Mouse (Mus musculus): Measurements from ENCODE around the gene Nt5c1a.
"Not testable (repeated sequence)": the region's sequence is repeated elsewhere in the genome, so short reads cannot be mapped to it uniquely, and the experiment has no call there.

Nt5c1a gene

DNA sequence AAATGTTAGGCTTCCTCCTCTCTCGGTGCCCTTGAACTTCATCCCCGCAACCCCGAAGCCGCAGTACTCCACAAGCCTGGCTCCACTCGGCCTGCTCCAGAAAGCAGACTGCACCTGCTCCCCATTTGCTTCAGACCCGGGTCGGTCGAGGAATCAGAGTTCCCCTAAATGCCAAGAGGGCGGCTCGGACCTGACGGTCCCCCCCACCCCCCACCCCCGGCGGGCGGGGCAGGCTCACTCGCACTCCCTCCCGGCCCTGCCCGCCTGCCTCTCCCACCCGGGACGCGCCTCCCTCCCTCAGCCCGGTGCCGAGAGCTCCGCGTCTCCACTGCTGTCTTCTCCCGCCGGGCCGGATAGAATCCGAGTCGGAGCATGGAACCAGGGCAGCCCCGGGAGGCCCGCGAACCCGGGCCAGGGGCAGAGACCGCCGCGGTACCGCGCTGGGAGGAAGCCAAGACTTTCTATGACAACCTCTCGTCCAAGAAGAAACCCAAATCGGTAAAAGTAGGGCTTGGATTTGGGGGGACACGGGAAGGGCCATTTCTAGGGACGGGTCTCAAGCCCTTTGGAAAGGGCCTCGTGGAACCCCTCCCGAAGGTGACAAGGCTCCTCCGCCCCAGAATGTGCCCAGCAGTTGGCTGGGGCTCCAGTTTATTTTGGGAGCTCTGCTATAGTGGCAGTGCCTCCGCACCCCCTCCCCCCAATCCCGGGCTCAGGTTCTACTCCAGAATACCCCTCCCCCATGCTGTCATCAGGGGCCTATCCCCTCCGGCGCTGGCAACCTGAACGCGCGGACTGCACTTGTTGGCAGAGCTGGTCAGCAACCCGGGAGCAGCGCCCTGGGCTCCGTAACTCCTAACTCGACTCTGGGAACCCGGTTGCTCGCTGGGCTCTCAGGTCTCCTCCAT, at the start of gene Nt5c1a:
Gene Nt5c1a (plus strand): TSS at position 319 of the 908 bp plus-strand sequence.
- no peak for DNase-seq (ENCODE audit: extremely low read depth, low read depth, low spot score)

DNA sequence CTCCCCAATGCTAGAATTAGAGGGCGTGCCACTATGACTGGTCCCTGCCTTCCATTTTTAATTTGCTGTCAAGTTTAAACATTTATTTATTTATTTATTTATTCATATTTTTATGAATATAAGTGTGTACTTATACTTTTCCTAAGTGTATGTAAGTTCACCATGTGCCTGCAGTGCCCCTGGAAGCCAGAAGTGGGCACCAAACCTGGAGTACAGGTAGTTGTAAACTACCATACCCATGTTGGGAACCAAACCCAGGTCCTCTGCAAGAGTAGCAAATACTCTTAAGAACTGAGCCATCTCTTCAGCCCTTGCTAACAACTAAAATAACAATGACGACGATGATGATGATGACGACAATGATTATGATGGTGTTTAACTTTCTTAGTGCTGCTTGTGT, 49.3 kb upstream of the Nt5c1a start:
- DNase-seq (ENCODE audit: extremely low read depth, low read depth, low spot score), result no peak

DNA sequence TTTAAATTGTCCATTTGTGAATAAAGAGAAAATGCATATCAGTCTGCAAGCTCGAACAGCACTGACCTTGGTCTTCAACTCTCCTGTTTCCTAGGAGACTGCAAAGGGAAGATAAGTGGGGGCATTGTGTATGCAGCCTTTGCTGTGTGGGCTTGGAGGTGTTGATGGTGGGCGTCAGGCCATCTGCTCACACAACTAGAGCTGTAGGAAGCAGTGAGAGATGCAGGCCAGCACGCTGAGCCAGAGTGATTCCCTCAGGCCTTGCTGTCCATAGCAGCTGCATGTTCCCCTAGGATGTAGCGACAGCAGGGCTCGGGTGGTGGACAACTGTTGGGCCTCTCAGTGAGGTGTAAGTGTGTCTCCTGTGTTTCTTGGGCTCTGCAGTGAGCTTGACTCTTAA, 48.3 kb upstream of the Nt5c1a start:
- no peak for DNase-seq (ENCODE audit: extremely low read depth, low read depth, low spot score)

DNA sequence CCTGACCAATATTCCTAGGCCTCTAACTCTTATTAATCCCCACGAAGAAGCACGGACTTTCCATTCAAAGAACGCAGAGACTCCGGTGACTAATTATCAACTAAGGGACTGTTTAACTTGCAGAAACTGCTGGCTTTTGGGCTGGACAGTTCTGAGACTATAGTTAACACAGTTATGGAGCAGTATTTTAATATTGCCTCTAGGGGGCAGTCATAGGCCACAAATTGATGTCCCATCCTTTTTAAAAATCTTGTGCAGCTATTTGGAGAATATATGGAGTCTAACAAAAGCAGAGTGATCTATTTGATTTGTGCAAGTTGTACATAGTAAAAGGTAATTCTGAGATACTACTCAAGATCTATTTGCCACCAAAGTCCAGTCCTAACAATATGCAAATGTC, 46.3 kb upstream of the Nt5c1a start:
- DNase-seq (ENCODE audit: extremely low read depth, low read depth, low spot score), result no peak

DNA sequence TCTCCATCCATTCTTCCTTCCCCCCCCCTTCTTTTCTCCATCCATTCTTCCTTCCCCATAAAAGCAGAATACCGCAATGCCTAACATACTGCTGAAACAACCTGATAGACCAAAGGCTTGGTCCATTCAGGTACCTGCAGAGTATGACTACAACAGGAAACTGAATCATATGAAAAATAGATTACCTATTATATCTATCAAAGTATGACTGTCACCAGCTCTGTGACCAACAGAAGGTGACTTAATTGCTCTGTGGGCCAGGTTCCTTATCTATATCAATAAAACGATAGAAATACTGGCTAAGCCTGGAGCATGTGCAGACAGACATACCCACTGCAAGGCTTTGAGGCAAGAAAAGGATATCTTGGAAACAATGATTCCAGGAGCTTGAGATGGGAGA, 45.9 kb upstream of the Nt5c1a start:
- DNase-seq (ENCODE audit: extremely low read depth, low read depth, low spot score), result no peak

DNA sequence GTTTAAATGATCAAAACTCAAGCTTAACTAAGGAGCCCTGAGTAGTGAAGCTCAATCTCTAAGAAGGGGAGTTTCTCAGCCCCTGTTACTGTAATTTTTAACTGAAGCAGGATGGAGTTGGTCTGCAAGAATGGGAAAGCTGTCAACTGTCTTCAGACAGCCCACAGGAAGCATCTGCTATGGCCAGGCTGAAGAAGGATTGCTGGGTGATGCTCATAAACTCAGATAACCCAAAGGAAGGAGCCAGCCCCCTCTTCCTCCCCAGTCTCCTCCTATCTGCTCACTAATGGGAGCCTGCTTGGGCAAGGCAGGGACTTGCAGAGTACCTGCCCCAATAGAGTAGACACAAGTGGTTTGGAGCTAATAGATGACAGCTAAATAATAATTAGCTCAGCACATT, 45.5 kb upstream of the Nt5c1a start:
- DNase-seq (ENCODE audit: extremely low read depth, low read depth, low spot score), result no peak

DNA sequence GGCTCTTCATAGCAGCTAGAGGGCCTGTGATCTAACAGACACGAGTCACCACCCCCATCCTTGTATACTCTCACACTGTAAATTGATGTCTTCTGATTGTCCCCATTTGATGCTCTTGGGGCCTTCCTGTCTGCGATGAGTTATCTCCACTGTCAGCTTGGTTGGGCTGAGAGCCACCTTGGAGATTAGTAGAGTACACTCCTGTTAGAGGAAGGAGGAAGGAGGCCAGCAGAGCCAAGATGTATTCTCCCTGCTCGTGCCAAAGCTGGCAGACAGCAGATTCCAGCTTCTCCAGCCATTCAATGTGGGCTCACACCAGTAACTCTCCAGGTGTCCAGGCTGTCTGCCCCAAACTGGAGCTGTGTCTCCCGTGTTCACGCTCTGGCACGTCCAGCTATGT, 40.7 kb upstream of the Nt5c1a start:
- no peak for DNase-seq (ENCODE audit: extremely low read depth, low read depth, low spot score)

DNA sequence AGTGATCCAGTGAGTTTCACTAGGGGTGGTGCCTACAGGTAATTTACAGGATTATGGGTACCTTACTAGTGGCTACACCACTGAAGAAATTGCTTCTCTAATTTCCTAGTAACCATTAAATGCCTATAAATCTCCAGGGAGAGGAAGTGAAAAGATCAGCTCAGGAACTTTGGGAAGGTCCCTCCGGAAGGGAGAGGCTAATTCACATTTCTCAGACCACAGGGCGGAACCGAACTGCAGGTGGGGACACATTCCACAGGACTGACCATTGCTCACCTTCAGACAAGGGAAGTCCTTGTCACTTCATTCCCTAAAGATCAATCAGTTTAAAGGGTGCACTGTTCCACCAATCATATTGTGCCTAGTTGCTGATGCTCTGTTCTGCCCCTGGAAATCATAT, 40.1 kb upstream of the Nt5c1a start:
- DNase-seq (ENCODE audit: extremely low read depth, low read depth, low spot score), result not testable (repeated sequence)

DNA sequence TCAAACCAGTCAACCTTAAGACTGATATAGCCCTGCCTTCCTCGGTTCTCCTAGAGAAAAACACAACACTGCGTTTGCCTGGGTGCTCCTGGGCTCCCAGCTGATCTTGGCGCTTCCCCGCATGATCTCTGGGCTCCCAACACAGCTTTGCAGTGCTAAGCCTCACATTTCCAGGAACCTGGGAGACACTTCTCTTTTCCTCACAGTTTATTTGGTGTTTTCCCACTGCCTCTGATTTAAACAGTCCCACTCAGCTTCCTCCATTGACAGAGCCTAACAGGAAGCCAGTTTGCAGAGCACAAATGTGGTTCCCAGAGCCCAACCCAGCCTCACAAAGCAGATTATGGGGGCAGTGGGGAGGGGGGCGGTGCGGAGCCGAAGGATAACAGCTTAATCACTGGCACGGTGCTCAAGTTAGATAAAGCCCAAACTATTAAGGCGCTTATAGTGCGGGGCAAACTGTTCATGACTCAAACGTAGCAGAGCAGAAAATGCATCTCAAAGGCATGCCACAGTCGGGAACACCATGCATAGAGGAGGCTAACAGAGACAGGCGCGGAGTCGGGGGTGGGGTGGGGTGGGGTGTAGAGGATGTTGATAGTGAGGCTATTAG, 38.9 kb upstream of the Nt5c1a start:
- no peak for DNase-seq (ENCODE audit: extremely low read depth, low read depth, low spot score)

DNA sequence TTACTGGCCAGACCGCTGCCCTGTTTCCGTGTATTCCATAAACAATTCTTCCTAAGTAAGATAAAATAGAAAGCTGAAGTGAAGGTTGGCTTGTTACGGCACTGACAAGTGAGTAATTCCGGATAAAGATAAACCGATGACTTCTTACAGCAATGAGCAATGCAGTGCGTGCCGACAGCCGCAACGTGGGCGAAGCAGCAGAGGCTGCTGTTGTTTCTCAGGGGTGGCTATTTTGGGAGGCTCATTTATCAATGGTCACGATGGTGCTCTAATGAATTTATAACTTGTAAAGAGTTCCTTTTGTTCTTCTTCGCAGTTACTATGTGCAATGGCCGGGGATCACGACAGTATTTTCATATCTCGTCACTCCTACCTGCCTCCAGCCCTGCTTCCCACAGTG, 37.1 kb upstream of the Nt5c1a start:
- DNase-seq (ENCODE audit: extremely low read depth, low read depth, low spot score), result no peak

DNA sequence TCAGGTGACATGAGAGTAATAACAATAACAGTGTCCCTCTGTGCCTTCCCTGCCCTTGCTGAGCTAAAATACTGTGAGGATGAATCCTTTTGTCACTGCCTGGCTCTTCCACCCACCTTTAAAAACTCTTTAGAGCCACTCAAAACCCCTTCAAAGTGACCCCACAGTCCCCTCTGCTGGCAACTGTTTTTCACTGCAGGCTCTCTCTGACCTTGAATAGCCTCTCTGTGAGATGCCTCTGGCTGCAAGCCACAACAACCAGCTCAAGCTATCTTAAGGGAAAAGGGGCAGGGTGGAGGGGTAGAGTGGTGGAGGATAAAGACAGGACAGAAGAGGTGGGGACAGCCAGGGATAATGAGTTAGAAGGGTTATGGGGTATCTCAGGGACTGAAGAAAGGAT, 29.5 kb upstream of the Nt5c1a start:
- no peak for DNase-seq (ENCODE audit: extremely low read depth, low read depth, low spot score)

DNA sequence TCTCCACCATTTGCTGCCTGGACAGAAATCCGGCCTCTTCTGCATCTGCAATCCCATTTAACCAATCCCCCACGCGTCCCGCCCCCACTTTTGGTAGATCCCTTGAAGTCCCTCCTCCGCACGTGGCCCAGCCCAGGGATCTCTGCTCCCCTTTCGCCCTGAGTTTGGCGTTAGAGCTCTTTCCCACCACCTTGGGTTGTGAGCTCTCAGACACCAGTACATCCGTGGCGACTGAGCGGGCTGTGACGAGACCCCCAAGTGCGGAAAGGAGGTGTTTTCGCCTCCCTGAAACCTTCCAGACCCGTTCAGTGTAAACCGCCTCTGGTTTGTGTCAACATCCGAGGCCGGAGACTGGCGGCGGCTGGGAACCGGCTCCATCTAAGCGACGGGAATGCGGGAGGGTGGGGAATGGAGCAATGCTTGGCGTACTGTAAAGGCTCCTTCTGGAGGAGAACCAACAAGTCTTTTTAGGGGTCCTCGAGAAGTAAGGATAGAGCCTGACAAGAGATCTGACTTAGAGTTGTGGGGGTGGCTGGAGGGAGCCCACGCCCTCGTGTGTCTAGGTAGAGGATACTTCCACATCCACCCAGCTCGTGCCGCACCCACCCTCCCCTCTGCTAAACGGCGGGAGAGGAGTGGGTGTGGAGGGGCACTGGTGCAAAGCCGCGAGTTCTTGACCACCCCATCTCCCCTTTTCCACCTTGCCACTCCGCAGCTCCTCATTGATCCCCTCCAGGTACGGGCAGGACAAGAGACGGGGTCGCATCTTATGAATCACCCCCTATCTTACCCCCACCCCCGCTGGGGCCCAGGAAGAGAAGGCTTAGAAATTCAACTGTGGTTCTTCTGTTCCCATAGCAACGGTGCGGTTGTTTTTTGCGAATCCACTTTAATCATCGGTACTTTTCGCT, 18.7 kb upstream of the Nt5c1a start, which contains the start of gene Hpcal4:
Gene Hpcal4 (plus strand): TSS at position 900 of the 911 bp plus-strand sequence.
- DNase-seq (ENCODE audit: extremely low read depth, low read depth, low spot score), result no peak

DNA sequence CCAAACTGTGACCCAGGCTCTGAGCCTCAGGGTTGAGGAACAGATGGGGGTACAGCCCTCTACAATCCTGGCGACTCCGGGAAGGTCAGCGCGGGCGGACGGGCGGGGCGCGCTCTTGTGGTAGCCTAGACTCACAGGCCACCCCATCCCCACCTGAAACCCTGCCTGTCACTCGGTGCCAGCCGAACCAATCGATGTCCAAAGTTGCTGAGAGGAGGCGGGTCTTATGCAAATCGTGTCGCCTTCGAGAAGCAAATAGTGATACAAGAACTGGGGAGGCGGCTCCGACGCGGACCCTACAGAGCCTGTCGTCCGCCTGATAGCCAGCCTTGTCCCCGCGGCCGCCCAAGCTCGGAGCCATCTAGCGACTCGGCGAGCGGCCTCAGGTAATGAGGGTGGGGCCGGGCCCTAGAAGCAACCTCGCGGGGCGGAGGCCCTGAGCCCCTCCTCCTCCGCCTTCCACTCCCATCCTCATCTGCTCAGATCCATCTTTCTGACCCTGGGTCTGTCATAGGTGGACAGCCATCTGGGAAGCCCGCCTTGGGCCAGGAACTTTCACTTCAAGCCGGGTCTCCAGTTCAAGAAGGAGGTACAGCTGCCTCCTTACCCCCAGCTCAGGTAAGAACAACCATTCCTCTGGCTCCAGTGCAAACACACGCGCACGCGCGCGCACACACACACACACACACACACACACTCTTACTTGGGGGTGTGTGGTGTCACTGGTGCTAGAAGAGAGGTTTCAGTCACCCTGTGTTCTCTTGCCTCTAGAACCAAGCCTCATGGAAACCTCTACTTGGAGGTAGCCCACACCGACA, 17.9 kb upstream of the Nt5c1a start:
- no peak for DNase-seq (ENCODE audit: extremely low read depth, low read depth, low spot score)

DNA sequence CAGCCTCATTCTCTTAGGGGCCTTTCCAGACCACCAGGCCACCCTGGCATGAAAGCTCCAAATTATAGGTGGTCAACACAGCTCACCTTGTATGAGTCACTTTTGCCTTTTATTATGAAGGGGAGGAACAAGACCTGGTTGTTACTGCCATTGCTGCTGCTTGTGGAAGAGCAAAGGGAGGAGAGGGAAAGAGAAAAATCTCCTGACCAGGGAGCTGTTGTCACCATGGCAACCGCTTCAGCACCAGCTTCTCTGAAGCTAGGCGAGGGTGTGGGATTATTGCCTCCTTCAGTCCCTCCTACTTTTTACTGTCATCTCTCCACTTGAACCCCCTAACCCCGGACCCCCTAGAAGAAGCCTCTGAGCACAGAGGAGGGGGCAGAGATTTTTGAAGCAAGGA, 16.5 kb upstream of the Nt5c1a start:
- no peak for DNase-seq (ENCODE audit: extremely low read depth, low read depth, low spot score)

DNA sequence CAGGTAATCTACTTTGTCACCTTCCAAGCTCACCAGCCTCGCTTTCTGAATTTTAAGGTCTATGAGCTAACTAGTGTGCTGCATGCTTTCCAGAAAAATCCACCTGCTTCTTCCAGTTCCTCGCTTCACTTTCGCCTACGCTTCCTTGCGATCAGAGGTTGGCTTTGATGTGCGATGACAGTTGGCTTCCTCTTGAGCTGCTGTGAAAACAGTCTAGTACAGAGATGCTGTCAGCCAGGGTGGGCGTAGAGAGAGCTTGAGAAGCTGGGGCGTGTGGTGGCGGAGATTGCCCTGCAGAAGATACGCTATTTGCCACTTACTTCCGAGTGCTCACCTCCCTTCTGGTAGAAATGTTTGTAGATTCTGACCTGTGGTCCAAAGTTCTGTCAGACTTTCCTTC, 9.0 kb upstream of the Nt5c1a start:
- no peak for DNase-seq (ENCODE audit: extremely low read depth, low read depth, low spot score)

DNA sequence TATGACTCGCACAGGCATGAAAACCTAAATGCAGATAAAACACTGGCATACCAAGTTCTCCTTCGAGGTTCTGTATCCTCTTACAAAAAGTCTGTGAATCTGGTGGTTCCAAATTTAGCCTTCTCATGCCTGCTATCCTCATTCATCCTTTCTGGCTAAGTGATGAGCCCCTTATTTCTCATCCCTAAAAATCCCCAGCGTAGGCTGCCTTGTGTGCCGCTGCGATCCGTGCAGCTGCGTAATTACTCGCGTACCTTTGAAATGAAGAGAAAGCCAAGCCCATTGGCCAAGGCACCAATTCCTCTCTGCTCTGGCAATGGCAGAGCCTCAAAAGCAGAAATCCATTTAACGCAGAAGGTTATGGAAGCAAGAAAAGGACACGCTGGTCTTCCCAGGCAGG, 7.5 kb upstream of the Nt5c1a start:
- no peak for DNase-seq (ENCODE audit: extremely low read depth, low read depth, low spot score)

DNA sequence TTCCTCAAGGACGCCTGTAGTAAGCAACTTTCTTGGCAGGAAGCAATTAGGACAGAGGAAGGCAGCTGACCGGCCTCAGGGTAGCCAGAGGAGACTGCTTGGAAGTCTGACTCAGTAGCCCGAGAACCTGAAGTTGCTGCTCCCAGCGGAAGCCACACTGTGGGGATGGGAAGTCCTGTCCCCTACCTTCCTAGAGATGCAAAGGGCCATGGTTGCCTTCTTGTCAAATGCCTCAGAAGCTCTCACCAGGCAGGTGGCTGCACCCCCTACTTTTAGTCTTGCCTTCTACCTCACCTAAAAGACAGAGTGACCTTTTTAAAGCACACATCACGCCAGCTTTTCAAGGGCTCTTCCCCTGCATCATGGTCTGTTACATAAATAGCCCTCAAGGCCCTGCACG, 4.6 kb upstream of the Nt5c1a start:
- DNase-seq (ENCODE audit: extremely low read depth, low read depth, low spot score), result no peak

DNA sequence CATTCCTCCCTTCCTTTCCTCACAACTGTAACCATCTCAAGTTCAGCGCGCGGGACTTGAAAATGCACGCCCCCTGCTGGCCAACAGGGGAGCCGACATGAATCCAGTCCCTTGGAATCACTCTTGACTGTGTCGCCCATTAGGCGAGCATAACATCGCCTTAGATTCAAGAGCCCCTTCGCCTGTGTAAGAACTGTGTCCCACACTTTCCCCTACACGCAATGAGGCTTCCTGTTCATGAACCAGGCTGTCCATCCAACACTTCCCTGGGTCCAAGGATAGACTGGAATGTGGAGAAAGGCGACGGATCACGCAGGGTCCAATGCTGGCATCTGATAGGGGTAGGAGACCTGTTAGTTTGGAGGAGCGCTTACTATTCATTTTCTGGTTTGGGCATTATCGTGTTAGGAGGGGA, 526 bp upstream of the Nt5c1a start:
- no peak for DNase-seq (ENCODE audit: extremely low read depth, low read depth, low spot score)

DNA sequence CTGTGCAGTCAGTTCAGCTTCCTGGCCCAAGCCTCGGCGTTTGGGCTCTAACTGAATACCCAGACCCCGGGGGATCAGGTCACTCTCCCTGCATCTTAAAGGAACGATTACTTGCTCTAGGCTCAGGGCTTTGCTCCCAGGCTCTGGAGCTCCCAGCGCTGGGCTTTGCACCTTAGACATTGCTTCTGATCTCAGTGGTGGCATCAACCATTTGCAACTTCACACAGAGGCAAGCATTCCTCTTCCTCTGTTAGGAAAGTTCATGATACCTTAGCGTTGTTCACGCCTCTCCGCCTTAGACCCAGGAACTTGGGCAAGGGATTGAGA, 753 bp downstream of the Nt5c1a start:
- no peak for DNase-seq (ENCODE audit: extremely low read depth, low read depth, low spot score)

DNA sequence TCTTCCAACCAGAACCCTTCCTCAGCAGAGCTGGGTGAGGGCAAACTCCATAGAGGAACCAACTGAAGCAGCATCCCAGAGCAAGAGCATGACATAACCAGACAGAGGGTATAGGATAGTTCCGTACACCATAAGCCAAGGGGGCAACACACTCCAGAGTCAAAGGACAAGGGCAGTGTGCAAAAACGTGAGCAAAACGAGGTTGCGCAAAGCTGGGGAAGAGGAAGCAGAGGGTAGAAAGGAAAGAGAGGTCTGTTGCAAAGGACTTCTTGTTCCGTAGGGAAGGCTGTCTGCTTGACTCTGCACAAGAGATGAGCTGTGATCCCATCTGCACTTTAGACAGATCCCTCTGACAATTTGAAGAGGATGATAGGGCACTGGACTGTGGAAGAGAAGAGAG, 6.0 kb downstream of the Nt5c1a start:
- DNase-seq (ENCODE audit: extremely low read depth, low read depth, low spot score), result no peak

DNA sequence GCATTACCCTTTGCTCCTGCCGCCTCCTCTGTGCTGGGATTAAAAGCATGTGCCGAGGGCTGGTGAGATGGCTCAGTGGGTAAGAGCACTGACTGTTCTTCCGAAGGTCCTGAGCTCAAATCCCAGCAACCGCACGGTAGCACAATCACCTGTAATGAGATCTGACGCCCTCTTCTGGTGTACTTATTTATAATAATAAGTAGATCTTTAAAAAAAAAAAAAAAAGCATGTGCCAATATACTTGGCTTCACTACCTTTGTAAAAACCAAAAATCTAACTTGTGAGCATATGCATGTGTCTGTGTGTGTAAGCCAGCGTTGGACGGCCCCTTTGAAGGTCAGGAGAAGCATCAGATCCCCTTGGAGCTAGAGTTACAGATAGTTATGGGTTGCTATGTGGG, 9.7 kb downstream of the Nt5c1a start:
- DNase-seq (ENCODE audit: extremely low read depth, low read depth, low spot score), result no peak
